Mouse (Mus musculus): ENCODE measurements around the gene Scamp1. TPM values are rescaled to one million over a fixed set of nuclear protein-coding genes. Genes with fewer than 3 reads are reported as not detected.
A peak's percentile ranks its signal among the peaks of the same experiment; 100 is the strongest.

The Scamp1 gene
- polyA plus RNA-seq, 1 experiment from 2014 or later: 167 TPM

GRCm38 (mm10) chr13:94172533-94173310 is 112.9 kb downstream of the Scamp1 start:
- Histone ChIP-seq H3K4me3 (replicated peaks) (no peak overlapping the region), H3K9me3 (replicated peaks) (no peaks in the 10 kb centered on the region), H3K27me3 (replicated peaks) (peaks cover 20% of the 10 kb centered on the region), H3K36me3 (no peaks in the 10 kb centered on the region), H3K9ac (replicated peaks) (no peak overlapping the region), H3K4me2 (peak overlapping the region; percentile 99), H3K27ac (replicated peaks) (no peak overlapping the region), H3K4me1 (peaks cover 32% of the 10 kb centered on the region)
- no peak for ATAC-seq (ENCODE audit: low FRiP score)
- WGBS: 74% methylated on average over 15 of the region's 15 CpGs

DNA sequence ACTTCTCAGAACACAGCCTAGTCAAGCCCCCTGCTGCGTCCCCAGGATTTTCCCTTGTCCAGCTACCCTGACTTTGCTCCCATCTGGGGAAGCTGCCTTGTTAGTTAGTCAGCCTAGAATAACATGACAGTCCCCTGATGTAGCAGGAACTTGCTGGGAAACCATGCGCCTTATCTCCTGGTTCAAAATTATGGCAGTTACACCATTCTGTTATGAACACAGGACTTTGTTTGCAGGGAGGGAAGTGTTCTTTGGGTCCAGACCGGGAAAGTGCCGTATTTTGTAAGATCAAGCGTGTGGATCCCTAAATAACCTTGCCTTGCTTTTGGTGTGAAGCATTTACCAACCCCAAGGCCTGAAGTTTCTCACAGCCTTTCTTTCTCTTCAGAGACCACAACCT is 114.0 kb downstream of the Scamp1 start:
- Histone ChIP-seq H3K4me2 (no peak overlapping the region), H3K27me3 (replicated peaks) (peaks cover 20% of the 10 kb centered on the region), H3K4me3 (replicated peaks) (no peak overlapping the region), H3K4me1 (peaks cover 32% of the 10 kb centered on the region), H3K36me3 (no peaks in the 10 kb centered on the region), H3K9ac (replicated peaks) (no peak overlapping the region), H3K27ac (replicated peaks) (no peak overlapping the region), H3K9me3 (replicated peaks) (no peaks in the 10 kb centered on the region)
- no peak for ATAC-seq (ENCODE audit: low FRiP score)
- 55% methylated on average over 5 of the region's 5 CpGs for WGBS

GRCm38 (mm10) chr13:94169325-94169916 is 116.2 kb downstream of the Scamp1 start:
- no peak overlapping the region for H3K27ac ChIP-seq (replicated peaks)
- no peak overlapping the region for H3K4me3 ChIP-seq (replicated peaks)
- peaks cover 11% of the 10 kb centered on the region; the same call in 1 of the 2 replicates for H3K27me3 ChIP-seq (replicated peaks)
- 72% methylated on average over 6 of the region's 6 CpGs for WGBS
- H3K9ac ChIP-seq (replicated peaks): no peak overlapping the region
- H3K4me1 ChIP-seq: peaks cover 17% of the 10 kb centered on the region
- H3K4me2 ChIP-seq: no peak overlapping the region
- ATAC-seq (ENCODE audit: low FRiP score): no peak
- H3K36me3 ChIP-seq: no peaks in the 10 kb centered on the region
- no peaks in the 10 kb centered on the region for H3K9me3 ChIP-seq (replicated peaks)

- peaks cover 11% of the 10 kb centered on the region; the same call in 1 of the 2 replicates for H3K27me3 ChIP-seq (replicated peaks)
- WGBS: 74% methylated on average over 5 of the region's 5 CpGs
- no peak overlapping the region for H3K4me2 ChIP-seq
- H3K9ac ChIP-seq (replicated peaks): no peak overlapping the region
- H3K36me3 ChIP-seq: no peaks in the 10 kb centered on the region
- ATAC-seq (ENCODE audit: low FRiP score): no peak
- H3K4me3 ChIP-seq (replicated peaks): no peak overlapping the region
- no peaks in the 10 kb centered on the region for H3K9me3 ChIP-seq (replicated peaks)
- peaks cover 6% of the 10 kb centered on the region for H3K4me1 ChIP-seq
- no peak overlapping the region for H3K27ac ChIP-seq (replicated peaks)
Observed at GRCm38 (mm10) chr13:94168319-94168718, 117.3 kb downstream of the Scamp1 start.

- ATAC-seq (ENCODE audit: low FRiP score): no peak
- no peak overlapping the region for H3K4me2 ChIP-seq
- no peaks in the 10 kb centered on the region for H3K9me3 ChIP-seq (replicated peaks)
- WGBS: 87% methylated on average over 6 of the region's 6 CpGs
- H3K27ac ChIP-seq (replicated peaks): no peak overlapping the region
- no peak overlapping the region for H3K4me3 ChIP-seq (replicated peaks)
- H3K4me1 ChIP-seq: no peaks in the 10 kb centered on the region
- no peaks in the 10 kb centered on the region for H3K27me3 ChIP-seq (replicated peaks)
- no peaks in the 10 kb centered on the region for H3K36me3 ChIP-seq
- no peak overlapping the region for H3K9ac ChIP-seq (replicated peaks)
Observed at GRCm38 (mm10) chr13:94164501-94164900, 121.2 kb downstream of the Scamp1 start.

GRCm38 (mm10) chr13:94159478-94160220 is 126.0 kb downstream of the Scamp1 start:
- H3K4me3 ChIP-seq (replicated peaks): no peak overlapping the region
- no peak overlapping the region for H3K27ac ChIP-seq (replicated peaks)
- no peak overlapping the region for H3K9ac ChIP-seq (replicated peaks)
- no peaks in the 10 kb centered on the region for H3K27me3 ChIP-seq (replicated peaks)
- H3K4me1 ChIP-seq: peaks cover 5% of the 10 kb centered on the region; the same call in 1 of the 2 replicates
- 89% methylated on average over 7 of the region's 7 CpGs for whole genome bisulfite sequencing
- no peak for ATAC-seq (ENCODE audit: low FRiP score)
- H3K36me3 ChIP-seq: no peaks in the 10 kb centered on the region
- H3K4me2 ChIP-seq: no peak overlapping the region
- no peaks in the 10 kb centered on the region for H3K9me3 ChIP-seq (replicated peaks)

DNA sequence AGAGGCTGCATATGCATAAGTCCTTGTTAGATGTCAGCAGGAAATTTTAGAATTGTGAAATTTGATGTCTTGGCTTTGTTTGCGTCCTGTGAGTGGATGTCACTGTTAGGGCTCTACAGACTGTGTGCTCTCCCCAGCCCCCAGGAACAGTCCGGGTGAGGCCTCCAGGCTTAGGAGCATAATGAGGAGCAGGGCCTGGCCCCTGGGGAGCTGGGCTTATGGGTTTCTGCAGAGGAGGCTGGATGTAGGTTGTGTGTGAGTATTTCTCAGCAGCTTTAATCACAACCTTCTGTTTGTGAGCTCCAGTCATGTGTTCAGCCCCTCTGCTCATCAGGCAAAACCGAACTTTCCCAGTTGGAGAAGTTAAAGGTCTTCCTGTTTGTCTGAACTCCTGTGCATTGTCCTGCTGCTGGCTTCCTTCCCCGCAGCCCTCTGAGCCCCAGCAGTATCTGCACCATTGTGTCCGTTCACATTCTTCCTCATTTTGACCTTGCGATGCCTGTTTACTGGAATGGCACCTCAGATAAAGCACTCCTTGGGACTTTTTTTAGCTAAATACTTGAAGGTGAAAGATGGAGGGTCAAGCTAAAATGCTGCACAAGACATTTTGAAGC is 126.7 kb downstream of the Scamp1 start:
- ATAC-seq (ENCODE audit: low FRiP score): no peak
- no peaks in the 10 kb centered on the region for H3K27me3 ChIP-seq (replicated peaks)
- H3K9ac ChIP-seq (replicated peaks): no peak overlapping the region
- no peak overlapping the region for H3K4me3 ChIP-seq (replicated peaks)
- H3K9me3 ChIP-seq (replicated peaks): no peaks in the 10 kb centered on the region
- no peak overlapping the region; the same call in 1 of the 2 replicates for H3K27ac ChIP-seq (replicated peaks)
- H3K36me3 ChIP-seq: no peaks in the 10 kb centered on the region
- no peak overlapping the region for H3K4me2 ChIP-seq
- WGBS: 66% methylated on average over 6 of the region's 6 CpGs
- peaks cover 5% of the 10 kb centered on the region; the same call in 1 of the 2 replicates for H3K4me1 ChIP-seq

- WGBS: 50% methylated on average over 9 of the region's 9 CpGs
- Histone ChIP-seq H3K4me1 (peaks cover 5% of the 10 kb centered on the region; the same call in 1 of the 2 replicates), H3K9ac (replicated peaks) (no peak overlapping the region), H3K36me3 (no peaks in the 10 kb centered on the region), H3K4me3 (replicated peaks) (no peak overlapping the region), H3K9me3 (replicated peaks) (no peaks in the 10 kb centered on the region), H3K27me3 (replicated peaks) (no peaks in the 10 kb centered on the region), H3K4me2 (no peak overlapping the region), H3K27ac (replicated peaks) (no peak overlapping the region)
- ATAC-seq (ENCODE audit: low FRiP score): peak; percentile 45; the same call in 1 of the 2 replicates
Observed at GRCm38 (mm10) chr13:94155657-94156429, 129.8 kb downstream of the Scamp1 start.

DNA sequence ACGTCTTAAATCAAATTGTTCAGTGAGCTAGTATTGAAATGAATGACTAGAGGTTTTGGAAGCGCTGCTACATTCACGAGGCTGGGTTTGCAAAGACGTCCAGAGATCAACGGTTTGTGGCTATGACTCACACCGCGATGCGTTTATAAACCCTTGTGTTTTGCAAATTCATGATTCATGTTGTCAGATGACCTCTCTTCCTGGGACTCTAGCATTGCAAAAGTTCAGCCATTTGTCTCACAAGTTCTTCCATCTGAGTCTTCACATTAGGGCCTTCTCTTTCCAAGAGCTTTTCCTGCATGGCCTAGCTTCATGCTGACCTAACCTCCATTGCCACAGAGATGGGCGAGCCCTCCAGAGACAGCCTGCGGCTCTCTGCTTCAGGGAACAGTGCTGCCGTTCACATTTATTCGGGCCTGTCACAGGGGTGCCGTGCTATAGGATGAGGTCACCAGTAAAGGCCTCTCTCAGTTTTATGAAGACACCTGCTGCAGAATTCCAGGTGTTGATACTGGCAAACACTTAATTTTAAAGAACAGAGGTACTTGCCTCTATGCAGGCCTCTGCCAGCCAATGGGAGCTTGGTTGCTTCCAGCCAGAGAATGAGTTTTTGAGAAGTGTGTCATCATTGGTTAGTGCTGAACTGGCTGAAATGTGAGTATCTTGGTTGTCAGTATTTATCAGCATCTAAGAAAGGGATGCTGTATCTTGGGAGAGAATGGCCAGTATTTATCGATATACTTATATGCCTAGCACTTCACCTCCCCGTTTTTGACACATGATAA is 131.0 kb downstream of the Scamp1 start:
- WGBS: 89% methylated on average over 15 of the region's 15 CpGs
- no peaks in the 10 kb centered on the region for H3K9me3 ChIP-seq (replicated peaks)
- H3K27ac ChIP-seq (replicated peaks): no peak overlapping the region
- H3K4me1 ChIP-seq: peaks cover 5% of the 10 kb centered on the region; the same call in 1 of the 2 replicates
- no peak for ATAC-seq (ENCODE audit: low FRiP score)
- no peaks in the 10 kb centered on the region for H3K36me3 ChIP-seq
- no peak overlapping the region for H3K4me2 ChIP-seq
- H3K9ac ChIP-seq (replicated peaks): no peak overlapping the region
- H3K4me3 ChIP-seq (replicated peaks): no peak overlapping the region
- H3K27me3 ChIP-seq (replicated peaks): no peaks in the 10 kb centered on the region

DNA sequence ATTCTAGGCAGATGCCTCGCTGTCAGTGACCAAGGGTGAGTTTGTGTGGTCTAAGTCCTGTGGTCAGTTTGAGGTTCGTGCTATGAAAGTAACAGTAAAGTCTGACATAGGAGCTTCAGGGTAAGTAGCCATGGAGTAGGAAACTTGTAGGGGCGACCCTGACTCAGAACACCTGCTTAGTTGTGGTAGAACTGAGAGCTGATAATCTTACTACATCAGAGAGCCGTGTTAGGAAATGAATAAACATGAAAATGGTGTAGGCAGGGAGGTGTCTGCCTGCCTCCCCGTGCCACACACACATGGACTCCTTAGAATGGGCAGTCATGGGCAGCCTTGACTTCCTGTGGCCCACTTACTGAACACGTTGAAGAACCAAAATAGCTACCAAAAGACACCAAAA is 132.0 kb downstream of the Scamp1 start:
- no peak for ATAC-seq (ENCODE audit: low FRiP score)
- Histone ChIP-seq H3K4me1 (peaks cover under 1% of the 10 kb centered on the region; the same call in 1 of the 2 replicates), H3K9ac (replicated peaks) (no peak overlapping the region), H3K27me3 (replicated peaks) (no peaks in the 10 kb centered on the region), H3K4me3 (replicated peaks) (no peak overlapping the region), H3K4me2 (no peak overlapping the region), H3K36me3 (no peaks in the 10 kb centered on the region), H3K27ac (replicated peaks) (no peak overlapping the region), H3K9me3 (replicated peaks) (no peaks in the 10 kb centered on the region)
- WGBS: 89% methylated on average over 6 of the region's 6 CpGs
